Mouse (Mus musculus): ENCODE results near the gene Acox1. TPM values are rescaled to one million over a fixed set of nuclear protein-coding genes. Genes with fewer than 3 reads are reported as not detected.

Gene Acox1
- total and polyA plus RNA-seq, 2 experiments = 720 to 994 TPM

DNA sequence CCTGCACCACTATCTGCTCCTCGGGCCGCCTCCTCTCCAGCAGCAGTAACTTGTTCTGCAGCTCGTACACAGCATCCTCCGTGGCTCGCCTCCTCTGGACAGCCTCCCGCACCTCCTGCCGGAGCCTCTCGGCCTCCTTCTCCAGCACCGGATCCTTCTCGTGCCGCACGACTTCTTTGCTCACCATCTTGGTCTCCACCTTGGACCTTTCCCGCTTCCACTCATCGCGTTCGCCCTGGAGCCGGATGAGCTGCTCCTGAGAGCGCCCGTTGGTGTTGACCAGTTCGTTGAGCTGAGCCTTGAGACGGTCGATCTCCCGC, 23.9 kb upstream of the Acox1 start:
- Histone ChIP-seq H3K79me2 (ENCODE audit: control insufficient read depth, insufficient read depth, low read length) (no peaks in the 10 kb centered on the region), H3K27ac (replicated peaks; ENCODE audit: insufficient read depth, low read depth, low read length) (no peak overlapping the region), H3K36me3 (ENCODE audit: control insufficient read depth, insufficient read depth, low read length) (no peaks in the 10 kb centered on the region), H3K27me3 (ENCODE audit: control insufficient read depth, insufficient read depth, low read length) (peaks cover 4% of the 10 kb centered on the region; the same call in 1 of the 2 replicates), H3K4me1 (ENCODE audit: control insufficient read depth, insufficient read depth, low read length) (peaks cover 17% of the 10 kb centered on the region), H3K4me3 (ENCODE audit: insufficient read depth, low read depth, low read length) (peak overlapping the region; percentile 27; the same call in 1 of the 2 replicates), H3K9ac (ENCODE audit: low read depth, low read length) (no peak overlapping the region)
- 30% methylated on average over 23 of the region's 23 CpGs for WGBS
- no peak for TF ChIP-seq CTCF (IDR thresholded peaks at IDR 0.05; ENCODE audit: low read depth, low read length)
- no peak for TF ChIP-seq POLR2A (IDR thresholded peaks at IDR 0.05; ENCODE audit: extremely low read depth, insufficient read depth, low read length)
- DNase-seq (ENCODE audit: extremely low read depth, low read depth, low spot score) = no peak

GRCm38 (mm10) chr11:116221931-116222739, 23.3 kb upstream of the Acox1 start:
- DNase-seq (ENCODE audit: extremely low read depth, low read depth, low spot score) = no peak
- H3K4me3 ChIP-seq (ENCODE audit: insufficient read depth, low read depth, low read length) = peak overlapping the region; percentile 27; the same call in 1 of the 2 replicates
- peaks cover 4% of the 10 kb centered on the region; the same call in 1 of the 2 replicates for H3K27me3 ChIP-seq (ENCODE audit: control insufficient read depth, insufficient read depth, low read length)
- H3K4me1 ChIP-seq (ENCODE audit: control insufficient read depth, insufficient read depth, low read length) = peaks cover 18% of the 10 kb centered on the region
- no peak overlapping the region for H3K9ac ChIP-seq (ENCODE audit: low read depth, low read length)
- WGBS = 24% methylated on average over 53 of the region's 53 CpGs
- no peaks in the 10 kb centered on the region for H3K36me3 ChIP-seq (ENCODE audit: control insufficient read depth, insufficient read depth, low read length)
- 0 out of 2 replicates have a peak, but pooled peaks have one; percentile 1 for TF ChIP-seq CTCF (IDR thresholded peaks at IDR 0.05; ENCODE audit: low read depth, low read length)
- no peak for TF ChIP-seq POLR2A (IDR thresholded peaks at IDR 0.05; ENCODE audit: extremely low read depth, insufficient read depth, low read length)
- no peaks in the 10 kb centered on the region for H3K79me2 ChIP-seq (ENCODE audit: control insufficient read depth, insufficient read depth, low read length)
- H3K27ac ChIP-seq (replicated peaks; ENCODE audit: insufficient read depth, low read depth, low read length) = no peak overlapping the region

- TF ChIP-seq CTCF (IDR thresholded peaks at IDR 0.05; ENCODE audit: low read depth, low read length) (peak; percentile 86), POLR2A (IDR thresholded peaks at IDR 0.05; ENCODE audit: extremely low read depth, insufficient read depth, low read length) (no peak)
- H3K79me2 ChIP-seq (ENCODE audit: control insufficient read depth, insufficient read depth, low read length) = no peaks in the 10 kb centered on the region
- H3K27ac ChIP-seq (replicated peaks; ENCODE audit: insufficient read depth, low read depth, low read length) = peak overlapping the region; percentile 90
- H3K4me3 ChIP-seq (ENCODE audit: insufficient read depth, low read depth, low read length) = no peak overlapping the region
- DNase-seq (ENCODE audit: extremely low read depth, low read depth, low spot score) = peak; percentile 76
- peaks cover 4% of the 10 kb centered on the region; the same call in 1 of the 2 replicates for H3K27me3 ChIP-seq (ENCODE audit: control insufficient read depth, insufficient read depth, low read length)
- peak overlapping the region; percentile 63 for H3K9ac ChIP-seq (ENCODE audit: low read depth, low read length)
- H3K4me1 ChIP-seq (ENCODE audit: control insufficient read depth, insufficient read depth, low read length) = peaks cover 18% of the 10 kb centered on the region
- no peaks in the 10 kb centered on the region for H3K36me3 ChIP-seq (ENCODE audit: control insufficient read depth, insufficient read depth, low read length)
- 10% methylated on average over 4 of the region's 4 CpGs for WGBS
Measured at GRCm38 (mm10) chr11:116219885-116220284, 21.0 kb upstream of the Acox1 start.

- Histone ChIP-seq H3K79me2 (ENCODE audit: control insufficient read depth, insufficient read depth, low read length) (no peaks in the 10 kb centered on the region), H3K27me3 (ENCODE audit: control insufficient read depth, insufficient read depth, low read length) (peaks cover 4% of the 10 kb centered on the region; the same call in 1 of the 2 replicates), H3K9ac (ENCODE audit: low read depth, low read length) (peak overlapping the region; percentile 63), H3K4me1 (ENCODE audit: control insufficient read depth, insufficient read depth, low read length) (peaks cover 18% of the 10 kb centered on the region), H3K27ac (replicated peaks; ENCODE audit: insufficient read depth, low read depth, low read length) (peak overlapping the region; percentile 90), H3K36me3 (ENCODE audit: control insufficient read depth, insufficient read depth, low read length) (no peaks in the 10 kb centered on the region), H3K4me3 (ENCODE audit: insufficient read depth, low read depth, low read length) (no peak overlapping the region)
- 7% methylated on average over 7 of the region's 7 CpGs for WGBS
- peak; percentile 97 for DNase-seq (ENCODE audit: extremely low read depth, low read depth, low spot score)
- TF ChIP-seq CTCF (IDR thresholded peaks at IDR 0.05; ENCODE audit: low read depth, low read length) (no peak), POLR2A (IDR thresholded peaks at IDR 0.05; ENCODE audit: extremely low read depth, insufficient read depth, low read length) (no peak)
Measured at GRCm38 (mm10) chr11:116218737-116219400, 20.0 kb upstream of the Acox1 start.

- DNase-seq (ENCODE audit: extremely low read depth, low read depth, low spot score) = peak; percentile 98
- H3K27me3 ChIP-seq (ENCODE audit: control insufficient read depth, insufficient read depth, low read length) = peaks cover 4% of the 10 kb centered on the region; the same call in 1 of the 2 replicates
- TF ChIP-seq POLR2A (IDR thresholded peaks at IDR 0.05; ENCODE audit: extremely low read depth, insufficient read depth, low read length) = no peak
- TF ChIP-seq CTCF (IDR thresholded peaks at IDR 0.05; ENCODE audit: low read depth, low read length) = no peak
- H3K9ac ChIP-seq (ENCODE audit: low read depth, low read length) = peak overlapping the region; percentile 27; the same call in 1 of the 2 replicates
- peak overlapping the region; percentile 90 for H3K27ac ChIP-seq (replicated peaks; ENCODE audit: insufficient read depth, low read depth, low read length)
- WGBS = 3% methylated on average over 2 of the region's 2 CpGs
- H3K4me3 ChIP-seq (ENCODE audit: insufficient read depth, low read depth, low read length) = no peak overlapping the region
- peaks cover 18% of the 10 kb centered on the region for H3K4me1 ChIP-seq (ENCODE audit: control insufficient read depth, insufficient read depth, low read length)
- H3K79me2 ChIP-seq (ENCODE audit: control insufficient read depth, insufficient read depth, low read length) = no peaks in the 10 kb centered on the region
- H3K36me3 ChIP-seq (ENCODE audit: control insufficient read depth, insufficient read depth, low read length) = no peaks in the 10 kb centered on the region
Measured at GRCm38 (mm10) chr11:116218263-116218662, 19.4 kb upstream of the Acox1 start.

Measured in liver, adult 2 months (tissue).